Mouse (Mus musculus) kidney, postnatal 14 days (tissue): ENCODE results near the gene Abca1.

ENCODE experiments used
- DNase-seq: peaks from one replicate; pipeline ENCODE4 v3.0.0; 2022; ENCODE audit warnings: mixed read lengths

Gene Abca1

DNA sequence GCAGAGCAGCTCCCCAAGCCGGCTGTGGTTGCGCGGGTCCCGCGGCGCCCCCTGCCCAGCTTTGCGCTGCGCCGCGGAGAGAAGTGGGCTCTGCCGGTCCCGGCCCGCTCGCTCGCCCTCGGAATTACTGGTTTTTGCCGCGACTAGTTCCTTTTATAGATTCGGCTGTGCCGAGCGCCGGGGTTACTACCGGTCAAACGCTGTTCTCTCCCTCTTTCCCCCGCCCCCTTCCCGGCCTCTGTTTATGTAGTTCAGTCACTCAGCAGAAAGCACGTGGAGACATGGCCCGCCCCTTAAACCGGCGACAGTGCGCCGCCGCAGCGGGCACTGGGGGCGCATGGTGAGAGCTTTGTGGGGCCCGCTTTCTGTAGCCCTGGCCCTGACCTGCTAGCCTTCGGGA, at the start of gene Abca1:
Abca1 (minus strand) TSS at position 129 of the 400 bp plus-strand sequence.
- peak; percentile 97 for DNase-seq

DNA sequence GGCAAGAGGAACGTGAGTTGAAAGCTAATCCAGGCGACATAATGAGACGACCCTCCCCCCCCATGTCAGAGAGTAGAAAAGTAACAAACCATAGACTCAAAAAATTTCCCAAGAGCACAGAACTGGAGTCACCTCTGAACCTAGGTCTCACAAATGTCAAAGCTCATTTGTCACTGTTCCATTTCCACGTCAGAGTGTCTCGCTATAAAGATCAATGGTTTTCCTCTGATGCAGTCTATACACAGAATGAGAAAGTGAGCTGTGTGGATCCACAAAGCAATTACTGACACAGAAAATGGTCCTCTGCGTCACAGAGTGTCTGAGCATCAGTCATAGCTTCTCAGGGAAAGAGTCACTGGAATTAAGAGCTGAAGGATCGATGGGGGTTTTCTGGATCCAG, 44.8 kb upstream of the Abca1 start:
- DNase-seq: no peak

DNA sequence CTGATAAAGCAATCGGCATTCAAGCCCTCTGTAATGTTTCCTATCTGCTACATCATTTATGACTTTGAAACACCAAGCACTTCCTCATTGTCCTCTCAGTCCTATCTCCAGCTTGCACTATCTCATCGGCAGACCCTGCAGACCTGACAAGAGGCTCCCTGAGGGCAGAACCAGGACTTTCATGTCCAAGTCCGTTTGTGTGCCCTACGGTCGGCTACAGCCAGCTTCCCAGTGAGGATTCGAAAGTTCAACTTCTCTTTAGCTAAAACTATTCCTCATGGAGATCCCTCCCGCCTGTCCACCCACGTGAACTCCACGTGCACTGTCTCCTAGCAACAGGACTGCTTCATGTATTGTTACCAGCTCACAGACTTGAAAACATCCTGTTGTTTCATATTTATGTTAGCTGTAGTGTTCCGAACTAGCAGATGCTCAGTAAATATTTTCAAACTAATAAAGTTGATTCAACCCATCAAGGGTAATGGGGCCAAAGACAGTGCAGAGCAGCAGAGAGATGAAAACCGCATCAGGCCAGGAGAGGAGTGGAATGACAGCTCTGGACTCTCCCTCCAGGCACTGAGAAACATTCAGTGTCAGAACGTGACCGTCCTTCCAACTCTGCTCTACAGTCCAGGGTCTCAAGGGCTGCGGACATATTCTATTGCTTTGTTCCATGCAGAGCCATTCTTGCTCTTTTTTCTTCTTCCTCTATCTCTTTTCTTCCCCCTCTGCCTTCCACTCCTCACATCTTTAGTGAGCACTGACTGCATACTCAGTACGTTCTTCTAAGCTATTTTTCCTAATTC, 44.1 kb upstream of the Abca1 start:
- peak; percentile 23 for DNase-seq

DNA sequence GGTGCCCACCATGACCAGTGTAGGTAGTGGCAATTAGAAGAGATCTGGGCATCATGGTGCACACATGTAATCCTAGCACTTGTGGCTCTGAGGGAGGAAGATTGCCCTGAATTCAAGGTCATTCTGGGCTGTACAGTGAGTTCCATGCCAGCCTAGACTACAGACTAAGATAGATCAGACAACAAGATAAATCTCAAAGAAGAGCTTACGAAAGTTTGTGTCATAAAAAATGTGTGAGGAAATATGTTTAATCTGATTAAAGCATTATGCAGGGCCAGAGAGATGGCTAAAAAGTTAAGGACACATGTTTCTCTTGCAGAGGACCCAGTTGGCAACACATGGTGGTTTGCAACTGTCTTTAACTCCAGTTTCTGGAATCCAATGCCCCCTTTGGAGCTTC, 40.6 kb upstream of the Abca1 start:
- no peak for DNase-seq

DNA sequence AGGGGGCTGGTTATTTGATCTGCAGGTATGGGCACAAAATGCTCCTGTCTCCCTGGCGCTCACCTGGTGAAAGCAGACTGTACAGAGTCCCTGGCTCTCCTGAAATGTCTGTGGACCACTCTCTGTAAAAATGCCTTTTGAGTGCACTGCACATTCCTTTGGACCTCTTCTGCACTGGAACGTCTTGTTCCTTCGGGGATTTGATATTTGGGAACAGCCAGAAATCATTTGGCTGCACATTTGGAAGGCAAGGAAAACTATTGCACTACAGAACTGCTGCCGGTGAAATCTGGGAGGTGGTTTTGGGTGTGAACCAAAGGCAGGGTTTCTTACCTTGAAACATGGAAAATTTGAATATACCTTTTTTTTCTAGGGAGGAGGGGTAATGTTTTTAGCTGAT, 38.1 kb upstream of the Abca1 start:
- no peak for DNase-seq

DNA sequence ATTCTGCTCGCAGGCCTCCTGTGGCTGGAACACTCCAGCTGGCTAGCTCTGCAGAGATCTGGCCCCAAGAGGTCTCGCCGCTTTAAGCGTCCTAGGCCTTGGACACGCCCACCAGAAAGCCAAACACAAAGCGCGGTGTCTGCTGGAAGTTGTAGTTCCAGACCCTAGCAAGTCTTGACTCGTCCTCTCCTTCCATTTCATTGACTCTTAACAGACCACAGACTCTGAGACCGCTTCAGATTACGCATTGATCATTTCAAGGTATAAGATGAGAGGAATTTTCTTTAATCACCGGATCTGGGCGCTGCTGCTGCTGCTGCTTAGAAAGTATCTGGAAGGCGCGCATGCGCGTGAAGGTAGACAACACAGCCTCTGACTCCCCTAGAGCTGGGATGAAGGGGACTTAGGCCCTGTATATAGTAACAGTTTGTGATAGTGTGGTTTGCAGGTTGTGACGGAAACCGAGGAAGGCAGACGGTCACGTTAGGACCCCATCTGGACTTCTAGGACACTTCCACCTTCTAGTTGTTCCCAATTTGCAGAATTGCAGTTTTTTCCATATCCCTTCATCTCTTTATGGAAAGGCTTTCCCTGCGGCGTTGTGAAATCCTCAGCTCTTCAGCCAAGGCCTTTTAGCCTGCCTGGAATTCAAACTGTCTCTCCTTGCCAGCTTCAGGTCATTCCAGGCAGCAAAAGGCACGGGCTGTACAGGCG, 36.5 kb upstream of the Abca1 start:
- DNase-seq: peak; percentile 94

DNA sequence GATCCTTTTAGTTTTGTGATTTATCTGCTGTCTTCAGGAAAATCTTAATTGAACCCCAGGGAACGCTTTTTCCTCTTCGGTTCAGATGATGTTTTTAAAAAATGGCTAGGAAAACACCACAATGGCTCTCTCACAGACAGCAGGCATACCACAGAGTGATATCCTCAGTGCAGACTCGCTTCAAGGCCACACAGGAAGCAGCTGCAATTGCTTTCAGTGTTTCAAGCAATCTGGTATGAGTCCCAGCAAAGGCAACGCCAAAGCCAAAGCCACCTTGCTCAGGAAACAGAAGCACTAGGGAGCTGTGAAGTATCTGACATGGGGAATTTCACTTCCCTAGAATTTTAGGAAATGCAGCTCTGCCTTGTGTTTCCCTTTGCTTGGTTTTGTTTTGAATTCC, 27.4 kb upstream of the Abca1 start:
- peak; percentile 80 for DNase-seq

DNA sequence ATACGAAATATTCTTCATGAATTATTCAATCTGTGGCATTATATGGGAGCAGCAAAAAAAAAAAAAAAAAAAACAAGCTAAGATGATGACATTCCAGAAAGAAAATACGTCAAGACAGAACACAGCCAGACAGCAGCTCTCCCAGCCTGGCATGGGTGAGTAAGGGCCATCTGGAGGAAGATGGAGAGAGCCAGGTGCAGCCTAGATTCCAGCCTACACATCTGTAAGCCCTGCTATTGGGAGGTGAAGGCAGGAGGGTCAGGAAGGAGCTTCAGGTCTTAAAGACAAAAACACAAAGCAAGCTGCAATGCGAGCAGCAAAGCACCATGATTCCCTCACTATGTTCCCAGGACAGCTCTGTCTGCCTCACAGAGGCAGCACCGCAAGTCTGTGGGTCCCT, 26.9 kb upstream of the Abca1 start:
- DNase-seq: no peak

DNA sequence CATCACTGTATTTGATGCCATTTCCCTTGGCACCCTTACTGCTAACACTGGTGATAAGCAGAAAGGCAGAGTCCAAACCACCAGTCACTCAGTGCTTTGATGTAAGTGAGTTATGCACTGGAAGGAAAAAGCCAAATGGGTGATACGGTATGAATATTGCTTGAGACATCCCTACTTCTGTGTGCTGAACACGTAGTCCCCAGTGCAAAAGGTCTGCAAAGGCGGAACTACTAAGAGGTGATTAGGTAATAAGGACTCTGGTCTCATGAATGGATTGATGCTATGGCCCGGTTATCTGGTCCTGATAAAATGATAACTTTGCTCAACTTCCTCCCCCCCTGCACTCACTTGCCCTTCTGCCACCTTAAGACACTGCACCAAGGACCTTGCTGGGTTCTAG, 26.4 kb upstream of the Abca1 start:
- DNase-seq: no peak

DNA sequence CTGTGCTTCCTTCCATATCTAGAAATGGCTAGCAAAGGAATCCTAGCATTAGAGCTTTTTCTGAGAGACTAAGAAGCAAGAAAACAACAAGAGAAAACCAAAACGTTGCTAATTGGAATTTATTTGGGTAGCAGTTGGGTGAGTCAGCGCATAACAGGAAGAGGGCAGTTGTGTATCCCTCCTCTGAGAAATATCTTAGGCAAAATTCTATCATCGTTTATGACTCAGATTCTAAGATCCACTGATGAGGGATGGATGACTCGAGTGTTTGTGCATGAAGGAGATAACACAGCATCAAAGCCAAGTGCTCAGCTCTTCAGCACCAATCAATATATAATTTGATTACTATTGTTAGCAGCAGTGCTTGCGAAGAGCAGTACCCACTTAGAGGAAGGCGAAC, 21.8 kb upstream of the Abca1 start:
- no peak for DNase-seq

DNA sequence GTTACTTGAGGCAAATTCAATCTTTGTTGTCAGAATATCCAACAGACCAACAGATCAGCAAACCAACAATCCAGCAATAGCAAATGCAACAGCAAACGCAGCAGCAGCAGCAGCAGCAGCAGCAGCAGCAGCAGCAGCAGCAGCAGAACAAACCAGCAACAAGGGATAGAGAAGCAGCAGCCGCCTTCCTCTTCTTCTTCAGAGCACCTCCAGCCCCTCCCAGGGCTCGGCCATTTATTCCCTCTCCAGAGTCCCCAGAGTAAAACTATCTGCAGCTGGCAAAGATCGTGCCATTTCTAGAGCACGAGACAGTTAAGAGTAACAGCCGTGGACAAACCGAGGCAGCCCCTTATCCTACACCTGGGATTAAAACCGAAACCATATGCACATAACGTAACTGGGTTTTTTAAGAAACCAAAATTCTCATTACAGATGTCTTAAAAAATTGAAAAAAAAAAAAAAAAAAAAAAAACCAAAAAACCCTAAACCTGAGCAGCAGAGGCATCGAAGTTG, 19.7 kb upstream of the Abca1 start:
- no peak for DNase-seq

DNA sequence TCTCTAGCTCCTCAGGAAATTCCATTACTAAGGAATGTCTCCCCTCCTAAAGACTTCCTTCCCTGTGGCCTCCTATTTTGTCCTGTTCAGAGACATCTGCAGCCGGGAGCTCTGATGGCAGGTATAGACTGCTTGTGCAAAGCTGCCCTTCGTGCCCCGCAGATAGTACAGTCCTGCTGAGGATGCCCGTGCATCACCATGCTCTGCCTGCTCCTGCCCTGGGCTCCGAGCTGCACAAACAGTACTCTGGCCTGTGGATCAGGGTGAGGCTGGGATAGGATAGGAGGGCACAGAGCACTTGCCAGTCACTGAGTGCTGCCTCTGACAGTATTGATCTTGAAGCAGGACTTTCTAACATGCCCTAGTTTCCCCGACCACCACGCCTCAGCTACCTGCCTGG, 18.8 kb upstream of the Abca1 start:
- peak; percentile 9 for DNase-seq

DNA sequence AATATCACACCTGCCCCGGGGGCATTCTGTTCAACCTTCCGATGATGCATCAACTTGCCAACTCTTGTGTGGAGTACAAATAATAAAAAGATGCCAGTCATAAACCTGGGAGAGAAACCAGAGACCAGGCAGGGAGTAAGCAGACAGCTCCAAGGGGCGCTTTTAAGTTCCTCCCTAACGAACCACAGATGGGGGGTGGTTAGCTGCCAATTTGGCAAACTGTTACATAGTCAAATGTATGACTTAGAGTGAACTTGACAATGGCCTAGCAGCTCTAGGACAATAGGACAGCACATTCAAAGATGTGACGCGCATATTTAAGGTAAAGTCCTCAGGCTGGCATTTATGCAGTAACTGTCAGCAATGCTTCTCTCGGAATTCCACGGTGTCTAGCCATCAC, 18.0 kb upstream of the Abca1 start:
- DNase-seq: no peak

DNA sequence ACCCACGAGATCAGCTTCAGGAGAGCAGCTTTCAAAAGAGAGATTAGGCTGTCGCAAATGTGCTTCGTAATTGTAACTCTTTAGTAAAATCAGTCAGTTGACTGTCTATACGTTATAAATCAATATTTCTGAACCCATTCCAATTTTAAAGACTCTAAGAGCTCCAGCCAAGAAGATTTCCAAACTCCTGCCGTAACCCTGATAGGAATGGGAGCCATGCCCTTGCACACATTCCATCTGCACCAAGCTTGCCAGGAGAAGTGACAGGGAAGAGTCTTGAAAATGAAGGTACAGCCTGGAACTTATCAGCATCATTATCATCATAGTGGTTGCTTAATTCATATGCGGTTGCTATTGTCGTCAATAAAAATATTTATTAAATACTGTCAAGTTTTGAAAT, 15.2 kb upstream of the Abca1 start:
- DNase-seq: no peak

DNA sequence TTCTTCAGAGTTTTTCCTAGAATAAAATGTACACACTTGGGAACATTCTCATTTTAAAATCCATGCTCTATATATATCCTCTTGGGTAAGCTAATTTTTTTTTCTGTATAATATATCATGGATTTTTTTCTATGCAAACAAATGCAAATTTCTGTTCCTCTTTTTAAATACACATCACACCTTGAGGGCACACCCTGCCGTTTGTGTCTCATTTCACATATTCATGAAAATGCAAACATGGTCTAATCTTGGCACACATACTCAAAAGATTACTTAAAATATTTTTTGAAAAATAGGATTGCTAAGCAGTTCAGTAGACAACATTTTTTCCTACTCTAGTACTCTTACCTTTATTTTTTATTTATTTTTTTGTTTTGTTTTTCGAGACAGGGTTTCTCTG, 10.7 kb upstream of the Abca1 start:
- no peak for DNase-seq

DNA sequence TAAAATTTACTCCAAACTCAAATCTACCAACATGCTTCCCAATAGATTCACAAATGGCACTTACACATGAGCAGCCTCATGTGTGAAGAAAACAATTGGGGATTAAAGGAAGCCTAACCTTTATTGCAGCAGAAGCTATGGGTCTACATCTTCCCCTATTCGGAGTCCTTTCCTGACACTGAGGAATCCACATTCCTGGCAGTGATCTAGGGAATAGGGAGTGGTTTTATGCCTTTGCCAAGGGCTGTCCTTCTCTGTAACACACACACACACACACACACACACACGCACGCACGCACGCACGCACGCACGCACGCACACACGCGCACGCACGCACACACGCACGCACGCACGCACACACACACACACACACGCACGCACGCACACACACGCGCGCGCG, 5.5 kb upstream of the Abca1 start:
- DNase-seq: no peak

DNA sequence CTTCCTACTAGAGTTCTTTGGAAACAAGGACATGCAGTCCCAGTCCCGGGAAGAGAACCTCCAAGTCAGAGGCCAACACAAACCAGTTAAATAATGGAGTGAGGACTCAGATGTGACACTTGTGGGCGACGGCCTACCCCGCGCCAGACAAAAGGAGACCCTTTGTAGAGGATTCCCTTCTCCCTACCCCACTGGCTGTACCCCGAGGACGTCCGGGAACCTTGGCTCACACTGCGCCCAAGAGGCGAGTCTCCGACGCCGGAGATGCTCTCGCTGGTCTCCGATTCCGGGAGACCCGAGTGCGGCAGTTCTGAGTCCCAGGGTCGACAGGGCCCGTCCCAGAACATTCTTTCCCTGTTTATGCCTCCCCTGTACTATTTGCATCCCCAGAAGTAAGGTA, 519 bp downstream of the Abca1 start:
- DNase-seq: peak; percentile 47

DNA sequence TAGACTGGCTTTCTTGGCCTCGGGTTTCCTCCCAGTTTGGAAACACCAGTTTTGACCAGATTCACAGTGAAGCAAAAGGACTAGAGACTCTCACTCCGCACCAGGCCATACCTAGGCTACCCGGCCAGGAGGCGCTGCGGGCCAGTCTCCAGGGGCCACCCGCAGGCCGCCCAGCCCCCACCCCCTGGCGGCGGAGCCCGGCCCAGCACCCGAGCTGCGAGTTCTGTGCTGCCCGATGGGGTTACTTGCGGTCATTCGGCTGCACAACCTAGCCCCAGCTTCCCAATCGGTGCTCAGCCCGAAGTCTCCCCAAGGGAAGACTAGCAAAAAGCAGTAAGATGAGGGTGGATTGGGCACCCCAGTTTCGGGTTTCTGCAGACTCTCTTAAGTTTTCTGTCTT, 1.1 kb downstream of the Abca1 start:
- peak; percentile 92 for DNase-seq

DNA sequence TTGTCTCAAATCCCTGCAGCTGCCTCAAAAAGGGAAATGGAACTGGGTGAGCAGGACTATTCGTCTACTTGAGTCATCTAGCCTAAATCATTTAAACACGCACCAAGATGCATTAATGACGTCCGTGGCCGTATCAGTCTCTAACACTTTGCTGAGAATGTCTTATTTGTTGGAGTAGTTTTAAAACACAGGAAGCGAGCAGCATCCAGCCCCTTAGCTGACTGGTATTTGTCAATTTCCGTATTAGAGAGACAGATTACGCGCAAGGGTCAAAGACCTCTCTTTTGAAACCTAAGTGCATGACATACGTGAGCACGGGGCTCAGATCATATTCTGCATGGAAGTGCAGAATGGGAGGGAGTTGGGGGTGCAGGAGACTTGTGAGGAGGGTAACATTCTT, 4.2 kb downstream of the Abca1 start:
- no peak for DNase-seq

DNA sequence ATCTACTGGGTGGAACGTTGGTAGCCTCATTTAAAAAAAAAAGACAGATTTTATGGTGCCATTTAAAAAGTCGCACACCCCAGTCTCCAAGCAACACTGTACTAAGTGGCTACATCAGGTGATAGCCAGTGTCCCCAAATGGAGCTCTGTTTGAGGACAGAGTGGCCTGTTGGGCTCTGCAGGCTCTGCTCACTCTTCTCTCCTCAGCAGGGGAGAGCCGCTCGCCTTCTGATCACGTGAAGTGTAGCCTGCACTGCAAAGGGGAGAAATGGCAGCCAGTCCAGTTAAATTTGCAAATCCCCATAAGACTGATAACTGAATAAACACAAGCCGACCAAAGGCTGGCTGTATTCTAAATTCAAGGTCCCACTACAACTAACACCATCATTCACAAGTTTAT, 6.0 kb downstream of the Abca1 start:
- no peak for DNase-seq

DNA sequence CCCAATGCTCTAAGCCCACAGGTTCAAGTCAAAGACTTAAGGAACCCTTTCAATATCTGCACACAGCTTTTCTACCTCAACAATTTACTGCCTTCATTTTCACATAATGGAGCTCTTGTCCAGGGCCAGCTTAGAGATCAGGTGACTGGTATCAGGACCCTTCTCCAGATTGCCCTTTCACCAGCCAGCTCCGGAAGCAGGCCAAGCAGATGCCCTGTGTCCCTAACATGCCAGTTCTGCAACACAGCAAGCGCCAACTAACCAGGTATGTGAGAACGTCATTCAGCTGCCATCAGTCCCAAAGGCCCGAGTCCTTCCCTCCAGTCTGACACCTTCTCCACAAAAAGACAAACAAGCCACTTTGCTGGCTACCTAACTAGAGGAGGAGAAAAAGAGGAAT, 6.6 kb downstream of the Abca1 start:
- DNase-seq: no peak

DNA sequence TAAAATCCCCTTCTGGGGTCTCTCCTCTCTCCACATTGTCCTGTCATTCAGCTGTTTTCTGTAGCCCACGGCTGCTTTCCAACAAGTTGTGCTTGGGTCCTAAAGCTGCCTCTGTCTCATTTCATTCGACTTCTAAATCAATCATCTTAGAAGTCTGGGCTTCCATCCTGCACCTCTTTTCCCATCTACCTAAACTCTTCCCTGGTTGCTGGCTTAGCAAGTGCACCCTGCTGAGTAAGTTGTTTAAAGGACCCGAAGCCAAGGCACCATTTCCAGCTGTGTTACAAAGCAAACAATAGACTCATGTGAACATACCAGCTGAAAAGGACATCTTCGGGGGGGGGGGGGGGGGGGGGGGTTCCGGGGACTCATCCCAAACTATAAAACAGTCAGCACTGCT, 7.0 kb downstream of the Abca1 start:
- DNase-seq: no peak

DNA sequence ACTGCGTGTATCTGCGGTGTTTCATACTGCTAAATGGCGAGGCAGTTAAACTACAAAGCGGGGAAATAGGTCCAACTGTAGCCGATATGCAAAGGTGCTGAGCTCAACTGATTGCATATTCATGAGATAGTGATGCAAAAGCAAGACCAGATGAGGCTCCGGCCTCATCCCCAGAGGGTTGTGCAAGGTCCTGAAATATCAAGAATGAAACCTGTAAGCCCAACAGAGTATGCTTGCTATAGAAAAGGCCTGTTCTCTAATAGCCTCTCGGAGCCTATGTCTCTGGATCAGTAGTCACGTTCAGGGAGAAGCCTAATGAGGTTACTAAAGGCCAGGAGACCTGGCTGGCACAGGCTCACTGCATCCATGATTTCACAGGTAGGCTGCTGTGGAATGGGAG, 9.2 kb downstream of the Abca1 start:
- DNase-seq: no peak

DNA sequence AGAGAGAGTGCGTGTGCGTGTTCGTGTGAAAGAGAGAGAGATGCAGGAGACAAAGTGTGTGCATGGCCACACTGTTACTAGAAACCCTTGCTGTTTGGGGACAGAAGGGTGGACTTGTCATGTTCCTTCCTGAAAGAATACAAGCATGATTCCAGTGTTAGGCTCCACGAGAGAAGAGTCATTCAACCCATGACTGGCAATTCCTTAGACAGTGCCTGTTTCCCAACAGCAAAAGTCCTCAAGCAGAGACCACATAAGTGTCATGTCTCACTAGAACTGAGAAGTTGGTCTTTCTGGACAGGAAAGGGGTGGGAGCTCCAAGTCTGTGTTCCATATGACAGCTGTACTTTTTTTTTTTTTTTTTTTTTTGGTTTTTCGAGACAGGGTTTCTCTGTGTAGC, 10.1 kb downstream of the Abca1 start:
- DNase-seq: no peak

DNA sequence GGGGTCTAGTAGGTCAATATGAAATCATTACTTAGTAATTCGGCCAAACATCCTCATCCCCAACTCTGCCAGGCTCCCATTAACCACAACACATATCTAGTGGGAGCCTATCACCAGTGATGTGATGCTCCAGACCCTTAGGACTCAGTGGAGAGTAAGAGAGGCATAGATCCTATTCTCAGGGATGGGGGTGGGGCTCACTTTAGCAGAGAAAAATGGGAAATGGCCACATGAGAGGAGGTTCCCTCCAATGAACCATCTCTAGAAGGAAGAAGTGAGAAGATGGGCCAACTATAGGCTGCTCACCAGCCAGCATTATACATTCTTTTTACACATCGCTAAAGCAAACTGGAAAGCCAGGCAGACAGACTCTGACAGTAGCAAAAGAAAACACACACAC, 10.9 kb downstream of the Abca1 start:
- DNase-seq: no peak
